Mouse (Mus musculus): Measurements from ENCODE around the gene Olfr1344.

The Olfr1344 gene

DNA sequence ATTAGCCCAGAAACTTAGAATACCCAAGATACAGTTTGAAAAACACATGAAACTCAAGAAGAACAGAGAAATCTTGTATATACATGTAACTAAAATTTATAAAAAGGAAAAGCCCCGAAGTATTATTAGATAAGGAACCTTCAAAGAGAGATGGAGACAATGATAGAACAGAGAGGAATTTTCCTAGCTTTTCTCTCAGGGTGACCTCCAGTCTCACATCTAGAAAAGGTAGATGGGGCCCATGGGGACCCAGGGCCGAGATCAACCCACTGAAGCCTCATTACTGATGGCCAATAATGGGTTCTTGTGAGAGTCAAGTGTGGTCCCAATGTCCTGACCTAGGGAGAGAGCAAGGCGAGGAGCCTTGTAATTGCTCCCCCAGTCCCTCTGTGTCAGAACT lies at the start of gene Olfr1344:
Olfr1344 (plus strand) TSS at position 301 of the 400 bp plus-strand sequence.
- DNase-seq: no peak

DNA sequence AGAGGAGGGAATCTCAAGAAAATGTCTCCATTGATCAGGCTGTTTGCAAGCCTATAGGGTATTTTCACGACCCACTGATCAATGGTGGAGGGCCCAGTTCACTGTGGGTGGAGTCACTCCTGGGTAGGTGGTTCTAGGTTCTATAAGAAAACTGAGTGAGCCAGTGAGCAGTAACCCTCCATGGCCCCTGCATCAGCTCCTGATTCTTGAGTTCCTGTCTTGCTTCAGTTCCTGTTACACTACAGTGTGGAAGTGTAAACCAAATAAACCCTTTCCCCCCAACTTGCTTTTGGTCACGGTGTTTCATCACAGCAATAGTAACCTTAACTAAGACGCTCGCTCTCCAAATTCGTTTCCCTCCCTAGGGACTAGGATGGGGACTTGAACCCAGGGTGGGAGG lies 49.5 kb upstream of the Olfr1344 start:
- no peak for DNase-seq

DNA sequence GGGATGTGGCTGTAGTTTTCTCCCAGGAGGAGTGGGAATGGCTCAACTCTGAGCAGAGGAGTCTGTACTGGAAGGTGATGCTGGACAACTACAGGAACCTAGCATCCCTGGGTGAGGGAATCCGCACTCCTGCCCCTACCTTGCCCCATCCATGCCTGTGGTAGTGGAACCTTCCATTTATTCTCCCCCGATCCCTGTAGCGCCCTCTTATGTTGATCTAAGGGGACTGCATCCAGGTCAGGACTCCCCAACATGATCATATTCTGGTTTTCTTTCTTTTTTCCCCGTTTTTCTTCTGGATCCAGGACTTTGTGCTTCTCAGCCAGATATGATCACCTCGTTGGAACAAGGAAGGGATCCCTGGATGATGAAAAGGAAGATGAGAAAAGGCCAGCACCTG lies 49.0 kb upstream of the Olfr1344 start:
- no peak for DNase-seq

DNA sequence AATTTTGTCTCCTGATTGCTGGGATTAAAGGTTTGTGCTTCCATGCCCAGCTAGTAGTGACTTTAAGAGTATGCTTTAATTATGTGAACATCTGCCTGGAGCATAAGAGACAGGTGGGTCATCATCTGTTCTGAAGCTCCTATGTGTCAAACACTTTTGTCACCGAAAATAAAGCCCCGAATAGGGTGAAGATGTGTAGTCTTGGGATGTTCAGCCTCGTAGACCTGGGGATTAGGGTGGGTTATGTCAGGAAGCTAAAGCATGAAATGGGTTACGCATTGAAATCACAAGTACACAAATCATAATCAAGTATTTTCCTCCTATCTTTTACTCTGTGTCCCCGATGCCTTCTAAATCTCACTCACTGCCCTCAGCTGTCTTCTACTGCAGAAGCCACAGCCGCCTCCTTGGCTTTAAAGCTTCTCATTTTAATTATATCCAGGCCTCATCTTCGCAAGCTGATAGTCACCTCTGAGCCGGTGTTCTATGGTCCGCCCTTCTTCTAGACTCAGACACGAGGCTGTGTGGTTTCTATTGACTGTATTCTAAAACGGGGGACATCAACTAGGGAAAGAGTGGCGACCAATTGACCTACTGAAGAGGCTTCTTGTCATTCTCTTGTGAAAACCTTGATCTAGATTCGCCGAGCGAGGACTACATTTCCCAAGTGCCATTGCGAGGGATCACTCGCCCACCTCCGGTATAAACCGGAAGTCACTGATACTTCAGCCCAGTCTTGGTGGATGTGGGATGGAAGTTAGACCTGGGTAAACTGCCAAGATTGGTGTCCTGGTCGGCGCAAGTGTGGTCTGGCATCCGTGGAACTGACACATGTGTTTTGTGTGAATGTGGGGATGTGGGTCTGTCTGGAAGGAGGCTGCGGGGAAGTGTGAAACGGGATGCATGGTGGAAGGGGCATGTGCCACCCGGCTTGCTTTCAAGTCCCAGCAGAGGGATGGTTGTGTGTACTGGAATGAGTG lies 40.2 kb upstream of the Olfr1344 start, which contains the start of gene Smim17:
Smim17 (plus strand) TSS at position 720 of the 980 bp plus-strand sequence.
- peak; percentile 66 for DNase-seq

DNA sequence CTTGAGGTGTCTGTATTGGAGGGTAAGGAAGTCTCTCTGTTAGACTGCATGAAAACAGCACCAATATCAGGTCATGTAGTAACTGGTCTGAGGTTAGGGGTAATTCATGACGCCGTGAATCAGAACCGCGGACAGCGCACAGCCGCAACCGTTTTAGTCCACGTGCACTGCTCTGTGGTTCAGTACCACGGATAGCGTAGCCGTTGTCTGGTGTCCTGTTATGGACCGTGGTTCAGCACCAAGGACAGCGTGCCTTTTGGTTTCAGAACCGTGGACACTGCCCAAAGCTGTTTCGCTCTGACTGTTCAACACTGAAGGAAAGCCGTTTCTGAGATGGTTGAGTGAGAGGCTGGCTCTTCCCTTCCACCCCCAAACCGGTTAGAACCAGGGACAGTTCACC lies 28.4 kb upstream of the Olfr1344 start, which contains the start of gene Gm20715:
Gm20715 (plus strand) TSS at position 235 of the 400 bp plus-strand sequence.
- DNase-seq: peak; percentile 99

DNA sequence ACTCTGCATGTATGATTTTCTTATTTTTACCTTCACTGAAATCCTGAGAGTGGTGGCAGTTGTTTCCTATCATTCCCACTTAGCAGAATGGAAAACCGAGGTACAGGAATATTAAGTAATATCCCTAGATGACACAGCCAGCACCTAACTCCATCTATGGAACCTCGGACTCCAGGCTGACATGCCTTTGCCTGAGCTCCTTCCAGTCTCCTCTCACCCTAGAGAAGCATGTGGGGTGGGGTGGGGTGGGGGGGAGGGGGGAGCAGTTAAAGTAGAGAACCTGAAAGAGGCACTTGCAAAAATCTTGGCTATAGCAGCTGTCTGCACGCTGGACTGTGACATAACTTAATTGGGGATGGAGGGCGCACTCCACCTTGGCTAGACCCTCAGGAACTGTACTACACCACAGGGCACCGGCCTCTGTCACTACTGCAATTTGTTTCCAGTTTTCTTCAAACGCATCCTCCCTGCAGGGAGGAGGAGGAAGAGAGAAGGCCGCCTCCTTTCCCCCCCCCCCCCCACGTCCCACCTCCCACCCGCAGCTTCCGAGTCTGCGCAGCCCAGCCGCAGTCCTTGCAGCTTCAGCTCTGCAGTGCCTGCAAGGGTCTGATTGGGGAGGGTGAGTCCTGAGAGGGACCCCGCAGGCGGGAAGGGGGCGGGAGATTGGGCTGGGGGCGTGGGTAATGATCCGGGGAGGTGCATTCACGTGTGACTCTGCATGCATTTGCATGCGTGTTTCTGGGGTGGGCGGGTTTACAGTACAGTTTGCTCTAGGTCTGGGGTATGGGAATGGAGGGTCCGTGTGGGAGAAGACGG lies 23.7 kb upstream of the Olfr1344 start:
- DNase-seq: no peak

DNA sequence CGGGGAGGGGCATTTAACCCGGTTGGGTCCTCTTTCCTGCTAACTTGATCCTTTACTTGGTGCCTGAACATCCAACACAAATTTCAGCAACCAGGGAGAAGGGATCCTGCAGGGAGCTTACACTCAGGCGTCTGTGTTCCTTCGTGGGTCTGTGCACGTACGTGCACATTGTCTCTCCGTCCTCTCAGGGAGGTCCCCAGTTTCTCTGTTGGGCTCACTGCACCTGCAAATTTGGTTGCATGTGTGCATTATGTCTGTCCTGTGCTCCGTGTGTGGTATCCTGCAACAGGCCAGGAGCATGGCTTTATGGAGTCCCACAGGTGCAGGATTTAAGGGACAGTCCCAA lies 23.1 kb upstream of the Olfr1344 start:
- DNase-seq: no peak

DNA sequence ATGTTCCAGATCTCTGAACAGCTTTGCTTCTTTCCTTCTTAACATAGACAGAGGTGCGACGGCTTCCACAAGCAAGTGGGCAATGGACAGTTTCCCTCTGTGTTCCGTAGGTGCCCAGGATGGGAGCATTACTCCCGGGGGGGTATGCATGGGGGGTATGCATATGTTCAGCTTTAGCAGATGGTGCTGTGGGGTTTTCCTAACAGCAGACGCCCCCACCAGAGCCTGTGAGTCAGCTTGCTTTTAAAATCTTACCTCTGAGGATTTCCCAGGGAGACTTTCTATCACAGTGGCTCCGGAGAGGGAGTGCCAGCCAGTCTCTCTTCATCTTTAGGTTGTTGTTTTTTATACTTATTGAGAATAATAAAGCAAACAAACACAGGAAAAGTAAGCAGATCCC lies 18.6 kb upstream of the Olfr1344 start:
- no peak for DNase-seq

DNA sequence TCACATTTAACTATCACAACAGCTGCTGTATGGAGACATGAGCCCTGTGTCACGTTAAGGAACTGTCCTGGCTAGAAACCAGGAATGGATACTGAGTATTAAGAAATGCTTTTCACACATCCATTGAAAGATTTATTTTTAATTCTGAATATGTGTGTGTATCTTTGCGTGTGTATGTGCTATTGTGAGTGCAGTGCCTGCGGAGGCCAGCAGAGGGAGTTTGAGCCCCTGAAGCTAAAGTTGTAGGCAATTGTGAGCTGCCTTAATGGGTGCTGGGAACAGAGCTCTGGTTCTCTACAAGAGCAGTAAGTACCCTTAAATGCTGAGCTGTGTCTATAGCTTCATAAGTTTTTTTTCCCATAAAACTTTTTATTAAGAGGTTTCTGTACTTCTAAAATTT lies 9.1 kb upstream of the Olfr1344 start:
- no peak for DNase-seq

DNA sequence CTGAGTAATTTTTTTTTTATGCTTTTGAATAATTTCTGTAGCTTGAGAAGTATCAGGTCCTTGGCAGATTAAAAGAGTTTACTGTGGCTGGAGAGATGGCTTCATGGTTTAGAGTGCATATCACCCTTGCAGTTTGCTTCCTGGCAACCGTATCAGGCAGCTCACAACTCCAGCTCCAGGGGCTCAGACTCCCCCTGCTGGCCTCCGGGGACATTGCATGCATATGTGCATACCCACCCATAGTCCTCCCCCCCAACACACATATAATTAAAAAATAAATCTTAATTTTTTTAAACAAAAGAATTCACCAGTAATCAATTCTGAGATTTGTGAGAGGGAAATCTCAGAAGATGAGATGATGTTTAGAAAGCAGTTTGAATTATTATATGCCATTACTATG lies 8.1 kb upstream of the Olfr1344 start:
- peak; percentile 48 for DNase-seq

DNA sequence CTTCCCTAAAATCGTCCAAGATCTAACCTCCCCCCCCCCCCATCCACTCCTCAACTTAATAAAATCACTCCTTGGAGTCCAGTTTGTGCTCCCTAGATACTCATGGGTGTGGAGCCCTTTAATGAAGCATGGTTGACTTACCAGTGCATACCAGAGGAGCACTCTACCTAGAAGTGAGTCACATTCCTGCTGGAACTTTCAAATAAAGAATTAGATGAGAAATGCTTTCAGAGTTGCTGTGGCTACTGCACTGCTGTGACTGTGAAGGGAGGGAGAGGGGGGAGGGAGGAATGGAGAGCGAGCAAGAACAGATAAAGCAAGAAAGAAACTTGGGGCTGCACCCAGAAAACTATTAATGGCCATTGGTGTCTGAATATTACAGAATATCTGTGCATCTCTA lies 2.7 kb downstream of the Olfr1344 start:
- no peak for DNase-seq

DNA sequence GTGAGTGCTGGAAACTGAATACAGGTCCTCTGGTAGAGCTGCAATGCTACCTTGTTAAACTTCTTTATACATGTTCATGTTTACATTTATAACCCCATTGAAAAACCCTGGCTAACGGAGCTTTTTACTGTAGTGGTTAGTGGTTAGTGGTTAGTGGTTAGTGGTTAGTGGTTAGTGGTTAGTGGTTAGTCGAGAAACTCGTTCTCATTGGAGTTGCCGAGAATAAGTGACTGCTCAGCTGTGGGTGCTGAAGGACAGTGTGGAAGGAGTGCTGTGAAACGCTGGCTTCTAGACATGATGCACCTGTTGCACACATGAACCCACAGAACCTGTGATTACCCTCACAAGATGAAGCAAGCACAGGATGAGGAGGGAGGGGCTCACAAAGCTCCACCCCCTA lies 9.3 kb downstream of the Olfr1344 start:
- no peak for DNase-seq

DNA sequence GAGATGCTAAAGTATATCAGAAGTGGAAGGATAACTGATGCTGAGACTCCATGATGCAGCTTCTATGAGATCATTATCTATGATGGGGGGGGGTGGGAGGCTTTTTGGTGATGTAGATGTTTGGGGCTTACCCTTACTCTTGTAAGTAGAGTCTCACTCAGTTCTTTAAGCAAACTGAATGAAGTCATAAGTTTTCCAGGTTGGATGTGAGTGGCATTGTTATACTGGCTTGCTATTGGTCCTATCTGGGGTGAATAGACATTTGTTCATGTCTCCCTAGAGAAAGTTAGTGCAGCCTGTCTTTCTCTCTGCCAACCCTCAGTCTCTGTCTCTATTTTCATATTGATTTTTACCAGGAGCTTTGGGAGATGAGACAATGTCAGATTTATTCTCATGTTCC lies 17.4 kb downstream of the Olfr1344 start, which contains the start of gene Olfr1336:
Olfr1336 (plus strand) TSS at position 301 of the 400 bp plus-strand sequence.
- DNase-seq: no peak

DNA sequence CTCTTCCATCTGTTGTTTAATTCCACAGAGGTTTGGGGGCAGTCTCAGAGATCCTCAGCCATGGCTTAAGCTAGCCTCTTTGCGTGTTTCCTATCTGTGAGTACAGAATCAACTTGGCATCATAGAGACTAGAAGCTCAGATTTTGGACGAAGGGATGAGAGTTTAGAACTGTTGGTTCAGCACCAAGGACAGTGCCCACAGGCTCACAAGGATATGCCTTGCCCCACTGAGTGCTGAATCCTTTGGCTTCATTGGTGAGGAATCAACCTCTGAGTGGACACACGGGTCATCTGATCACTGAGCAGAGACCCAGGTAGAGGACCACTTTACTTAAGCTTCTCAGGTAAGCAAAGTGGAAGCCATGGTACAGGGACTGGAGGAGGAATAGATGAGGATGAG lies 17.9 kb downstream of the Olfr1344 start:
- DNase-seq: peak; percentile 10

DNA sequence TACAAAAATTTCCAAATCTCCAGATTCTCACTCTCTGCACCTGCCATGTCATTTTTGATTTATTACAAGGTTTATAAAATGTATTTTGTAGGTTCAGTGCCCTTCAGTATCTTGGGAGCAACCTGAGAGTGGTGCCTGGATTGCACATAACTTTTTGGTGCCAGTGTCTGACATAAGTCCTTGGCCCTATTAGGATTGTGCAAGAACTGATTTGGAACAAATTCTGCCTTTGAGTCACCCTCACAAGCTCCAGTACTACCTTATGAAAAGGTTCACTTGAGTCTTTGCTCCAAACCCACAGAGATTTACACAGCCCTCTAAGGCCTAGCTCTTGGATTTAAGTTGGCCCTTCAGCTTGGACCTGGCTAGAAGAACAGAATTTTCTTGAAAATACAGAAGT lies 28.5 kb downstream of the Olfr1344 start, which contains the start of gene Olfr1346:
Olfr1346 (plus strand) TSS at position 151 of the 400 bp plus-strand sequence.
- no peak for DNase-seq

DNA sequence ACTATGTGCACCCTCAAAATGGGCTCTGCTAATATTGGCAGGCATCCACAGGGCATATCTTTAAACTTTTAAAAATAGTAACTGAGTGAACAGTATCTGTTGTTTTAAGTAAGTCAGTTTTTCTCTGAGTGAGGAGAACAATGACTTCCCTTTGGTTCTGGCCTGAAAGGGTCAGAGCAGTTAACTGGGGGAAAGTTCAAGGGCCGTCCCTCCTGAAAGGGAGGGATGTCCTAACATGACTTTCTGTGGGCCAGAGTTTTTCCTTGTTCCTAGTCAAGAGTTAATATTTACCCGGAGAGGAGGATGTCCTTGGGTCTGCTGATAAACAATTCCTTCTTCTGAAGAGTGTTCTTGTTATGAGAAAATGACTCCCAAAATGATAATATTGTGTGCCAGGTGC lies 39.1 kb downstream of the Olfr1344 start:
- peak; percentile 6 for DNase-seq

DNA sequence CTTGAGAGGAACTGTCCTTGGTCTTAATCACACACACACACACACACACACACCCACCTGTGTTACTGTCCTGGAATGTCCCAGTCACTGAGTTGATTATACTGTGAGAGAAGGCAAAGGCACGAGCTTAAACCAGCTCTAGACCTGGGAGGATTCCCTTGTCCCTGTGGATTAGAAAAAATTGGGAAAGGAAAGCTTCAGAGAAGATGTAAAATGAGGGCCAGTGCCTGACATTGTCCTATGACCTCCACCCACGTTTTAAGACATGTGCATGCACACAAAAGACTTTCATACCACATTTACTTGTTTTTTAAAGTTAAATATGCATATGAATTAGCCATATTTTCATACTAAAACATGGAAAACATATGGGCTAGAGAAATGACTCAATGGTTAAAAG lies 48.4 kb downstream of the Olfr1344 start, which contains the start of gene Olfr5:
Olfr5 (minus strand) TSS at position 101 of the 400 bp plus-strand sequence.
- no peak for DNase-seq
